Mouse (Mus musculus): ENCODE data around the gene Kdm4a. TPM values are rescaled to one million over a fixed set of nuclear protein-coding genes. Genes with fewer than 3 reads are reported as not detected.

The Kdm4a gene
- polyA plus RNA-seq, 1 experiment from 2014 or later, result 32.4 TPM

- WGBS, result 45% methylated on average over 9 of the region's 9 CpGs
Measured at GRCm38 (mm10) chr4:118089939-118090338, 89.9 kb downstream of the Kdm4a start.

GRCm38 (mm10) chr4:118088771-118089170 is 91.1 kb downstream of the Kdm4a start:
- no peak for ATAC-seq (ENCODE audit: low read depth)
- H3K27ac ChIP-seq (ENCODE audit: low read length), result no peak overlapping the region
- H3K4me3 ChIP-seq (ENCODE audit: low read length), result no peak overlapping the region
- H3K27me3 ChIP-seq (ENCODE audit: control insufficient read depth, insufficient read depth, low read depth, low read length), result no peaks in the 10 kb centered on the region
- no peak overlapping the region for H3K4me2 ChIP-seq (ENCODE audit: low read depth, low read length)
- no peaks in the 10 kb centered on the region for H3K36me3 ChIP-seq (ENCODE audit: control insufficient read depth, insufficient read depth, low read length)
- no peaks in the 10 kb centered on the region for H3K9me3 ChIP-seq (ENCODE audit: control insufficient read depth, low read length)
- 63% methylated on average over 2 of the region's 2 CpGs for WGBS
- H3K9ac ChIP-seq (ENCODE audit: low read length), result no peak overlapping the region
- H3K4me1 ChIP-seq (replicated peaks; ENCODE audit: control insufficient read depth, insufficient read depth, low read length), result peaks cover 8% of the 10 kb centered on the region; the same call in 1 of the 2 replicates

More at GRCm38 (mm10) chr4:118089939-118090338, 89.9 kb downstream of the Kdm4a start:
- Histone ChIP-seq H3K27ac (ENCODE audit: low read length) (no peak overlapping the region), H3K27me3 (ENCODE audit: control insufficient read depth, insufficient read depth, low read depth, low read length) (no peaks in the 10 kb centered on the region), H3K4me2 (ENCODE audit: low read depth, low read length) (no peak overlapping the region), H3K4me3 (ENCODE audit: low read length) (no peak overlapping the region), H3K4me1 (replicated peaks; ENCODE audit: control insufficient read depth, insufficient read depth, low read length) (peaks cover 3% of the 10 kb centered on the region; the same call in 1 of the 2 replicates), H3K9me3 (ENCODE audit: control insufficient read depth, low read length) (no peaks in the 10 kb centered on the region), H3K36me3 (ENCODE audit: control insufficient read depth, insufficient read depth, low read length) (no peaks in the 10 kb centered on the region), H3K9ac (ENCODE audit: low read length) (no peak overlapping the region)
- ATAC-seq (ENCODE audit: low read depth), result no peak

Small RNAs within 50 kb of the gene (microRNA-seq; reads per million reads assigned to microRNA genes)
- gene Mir7226, result 1.4 reads per million

Other genes starting within 250 kb of the Kdm4a start
- 6.7 TPM in 2 replicates for gene St3gal3, start 45.1 kb downstream of the Kdm4a start, polyA plus RNA-seq (2015; fragmentation: Nextera tagmentation; extraction: Ambion mirVana)
- 79.7 and 84.3 TPM in 2 replicates for gene Ptprf, start 111.4 kb upstream of the Kdm4a start, polyA plus RNA-seq (2015; fragmentation: Nextera tagmentation; extraction: Ambion mirVana)
- gene Szt2, start 229.2 kb upstream of the Kdm4a start, polyA plus RNA-seq (2015; fragmentation: Nextera tagmentation; extraction: Ambion mirVana), result 5.8 and 6.3 TPM in 2 replicates
- gene Med8, start 229.3 kb upstream of the Kdm4a start, polyA plus RNA-seq (2015; fragmentation: Nextera tagmentation; extraction: Ambion mirVana), result 87.8 and 90.1 TPM in 2 replicates
- 111 and 116 TPM in 2 replicates for gene Elovl1, start 248.1 kb upstream of the Kdm4a start, polyA plus RNA-seq (2015; fragmentation: Nextera tagmentation; extraction: Ambion mirVana)